Mouse (Mus musculus): ENCODE data around the gene Cdk4. TPM values are rescaled to one million over a fixed set of nuclear protein-coding genes. Genes with fewer than 3 reads are reported as not detected.

Cdk4 gene
- total RNA-seq, 2 experiments from 2014 or later = 29.7 to 38.9 TPM

- DNase-seq = no peak
- intact Hi-C loops (cut with DNase I) = no loop called here
Measured at GRCm38 (mm10) chr10:127091507-127092396, 28.4 kb downstream of the Cdk4 start.

GRCm38 (mm10) chr10:127092742-127093141 lies 29.4 kb downstream of the Cdk4 start:
- intact Hi-C loops (cut with DNase I) = no loop called here
- no peak for DNase-seq

- no peak for DNase-seq
- intact Hi-C loops (cut with DNase I) = no loop called here
Measured at GRCm38 (mm10) chr10:127094382-127094802, 31.1 kb downstream of the Cdk4 start.

GRCm38 (mm10) chr10:127098514-127098913 lies 35.2 kb downstream of the Cdk4 start:
- DNase-seq = no peak

GRCm38 (mm10) chr10:127099191-127099590 lies 35.9 kb downstream of the Cdk4 start:
- intact Hi-C loops (cut with DNase I) = no loop called here
- DNase-seq = no peak

More at GRCm38 (mm10) chr10:127098514-127098913, 35.2 kb downstream of the Cdk4 start:
- intact Hi-C loops (cut with DNase I) = no loop called here

- DNase-seq = no peak
- intact Hi-C loops (cut with DNase I) = no loop called here
Measured at GRCm38 (mm10) chr10:127099868-127100267, 36.5 kb downstream of the Cdk4 start.

- DNase-seq = no peak
- intact Hi-C loops (cut with DNase I) = no loop called here
Measured at GRCm38 (mm10) chr10:127100414-127100813, 37.1 kb downstream of the Cdk4 start.

- intact Hi-C loops (cut with DNase I) = no loop called here
Measured at GRCm38 (mm10) chr10:127101151-127101550, 37.8 kb downstream of the Cdk4 start.

GRCm38 (mm10) chr10:127103631-127104030 lies 40.3 kb downstream of the Cdk4 start:
- intact Hi-C loops (cut with DNase I) = no loop called here
- DNase-seq = no peak

More at GRCm38 (mm10) chr10:127101151-127101550, 37.8 kb downstream of the Cdk4 start:
- no peak for DNase-seq

GRCm38 (mm10) chr10:127107563-127108261 lies 44.4 kb downstream of the Cdk4 start:
- no peak for DNase-seq
- intact Hi-C loops (cut with DNase I) = no loop called here

GRCm38 (mm10) chr10:127108262-127108583 lies 44.9 kb downstream of the Cdk4 start:
- no peak for DNase-seq
- intact Hi-C loops (cut with DNase I) = no loop called here

- intact Hi-C loops (cut with DNase I) = no loop called here
- no peak for DNase-seq
Measured at GRCm38 (mm10) chr10:127111001-127111887, 47.9 kb downstream of the Cdk4 start.

GRCm38 (mm10) chr10:127114408-127114807 lies 51.1 kb downstream of the Cdk4 start:
- intact Hi-C loops (cut with DNase I) = no loop called here
- no peak for DNase-seq

- intact Hi-C loops (cut with DNase I) = no loop called here
- no peak for DNase-seq
Measured at GRCm38 (mm10) chr10:127115068-127115467, 51.7 kb downstream of the Cdk4 start.

Other genes with a start within 250 kb of the Cdk4 start
- gene Atp23, start 162.2 kb upstream of the Cdk4 start, total RNA-seq (2021) = 1 to 10 TPM; 1.3 to 1.7 TPM
- 100 to 1,000 TPM in 1 of 2 experiments, 10 to 100 TPM in 1; 83.2 to 103 TPM for gene Ctdsp2, start 84.8 kb upstream of the Cdk4 start, total RNA-seq (2021)
- gene Avil, start 62.8 kb upstream of the Cdk4 start, total RNA-seq (2021) = 1 to 10 TPM; 1.8 to 2.0 TPM
- gene Tsfm, start 32.7 kb upstream of the Cdk4 start, total RNA-seq (2021) = 10 to 100 TPM; 20.5 to 21.7 TPM
- 10 to 100 TPM in 1 of 2 experiments, 1 to 10 TPM in 1; 8.2 to 10.0 TPM for gene Mettl1, start 22.1 kb upstream of the Cdk4 start, total RNA-seq (2021)
- under 1 TPM in 1 of 2 experiments, not detected in 1; 0.10 TPM for gene Eef1akmt3, start 22.0 kb upstream of the Cdk4 start, total RNA-seq (2021)
- under 1 TPM; 0.10 to 0.15 TPM for gene Cyp27b1, start 15.3 kb upstream of the Cdk4 start, total RNA-seq (2021)
- gene March9, start 3.4 kb upstream of the Cdk4 start, total RNA-seq (2021) = under 1 TPM; 0.64 to 0.66 TPM
- 10 to 100 TPM; 22.1 to 25.0 TPM for gene Tspan31, start 6.7 kb downstream of the Cdk4 start, total RNA-seq (2021)
- gene Agap2, start 11.8 kb downstream of the Cdk4 start, total RNA-seq (2021) = 1 to 10 TPM; 2.1 to 2.9 TPM
- 10 to 100 TPM; 10.7 to 11.4 TPM for gene Os9, start 57.6 kb downstream of the Cdk4 start, total RNA-seq (2021)
- gene B4galnt1, start 101.7 kb downstream of the Cdk4 start, total RNA-seq (2021) = 1 to 10 TPM in 1 of 2 experiments, under 1 TPM in 1; 0.69 to 1.0 TPM
- 1 to 10 TPM; 4.8 to 5.1 TPM for gene Slc26a10, start 117.1 kb downstream of the Cdk4 start, total RNA-seq (2021)
- 1 to 10 TPM; 8.3 to 9.4 TPM for gene Arhgef25, start 126.5 kb downstream of the Cdk4 start, total RNA-seq (2021)
- 10 to 100 TPM; 21.2 to 24.6 TPM for gene Dtx3, start 132.2 kb downstream of the Cdk4 start, total RNA-seq (2021)
- 1 to 10 TPM; 5.6 to 6.1 TPM for gene Pip4k2c, start 148.1 kb downstream of the Cdk4 start, total RNA-seq (2021)
- under 1 TPM; 0.20 to 0.66 TPM for gene Kif5a, start 199.8 kb downstream of the Cdk4 start, total RNA-seq (2021)
- 10 to 100 TPM; 86.8 to 91.8 TPM for gene Dctn2, start 202.8 kb downstream of the Cdk4 start, total RNA-seq (2021)
- gene Mbd6, start 225.5 kb downstream of the Cdk4 start, total RNA-seq (2021) = 10 to 100 TPM; 11.5 to 17.1 TPM
- 10 to 100 TPM; 54.1 to 56.1 TPM for gene Mars, start 248.3 kb downstream of the Cdk4 start, total RNA-seq (2021)